Mouse (Mus musculus): ENCODE data around the gene Olfr15. TPM values are rescaled to one million over a fixed set of nuclear protein-coding genes. Genes with fewer than 3 reads are reported as not detected.

Olfr15 gene
- polyA plus RNA-seq, 1 experiment, result not detected

- H3K36me3 ChIP-seq (ENCODE audit: control insufficient read depth, insufficient read depth), result no peaks in the 10 kb centered on the region
- no peaks in the 10 kb centered on the region for H3K27me3 ChIP-seq (ENCODE audit: control insufficient read depth, insufficient read depth, insufficient read length)
- no peak for TF ChIP-seq CEBPB (IDR thresholded peaks at IDR 0.05; ENCODE audit: insufficient read depth, poor library complexity, severe bottlenecking)
- no peak for TF ChIP-seq MAX (IDR thresholded peaks at IDR 0.05; ENCODE audit: low read depth)
- TF ChIP-seq SRF (IDR thresholded peaks at IDR 0.05; ENCODE audit: control insufficient read depth, insufficient read length, low read depth), result no peak
- TF ChIP-seq MYOG (IDR thresholded peaks at IDR 0.05; ENCODE audit: control insufficient read depth in 1 of 3, insufficient read depth in 1 of 3, insufficient read length in 2 of 3, low read depth in 2 of 3), result no peak
- TF ChIP-seq REST (IDR thresholded peaks at IDR 0.05; ENCODE audit: insufficient read depth, insufficient read length), result no peak
- TF ChIP-seq TCF12 (IDR thresholded peaks at IDR 0.05; ENCODE audit: insufficient read depth, poor library complexity, severe bottlenecking), result no peak
- no peak for TF ChIP-seq TCF3 (IDR thresholded peaks at IDR 0.05; ENCODE audit: insufficient read length, low read depth)
- no peak for TF ChIP-seq MYOD1 (IDR thresholded peaks at IDR 0.05; ENCODE audit: control insufficient read depth in 1 of 3, insufficient read length in 2 of 3, low read depth in 2 of 3)
- no peak for TF ChIP-seq E2F4 (IDR thresholded peaks at IDR 0.05; ENCODE audit: insufficient read depth)
- no peak overlapping the region for H3ac ChIP-seq (ENCODE audit: control insufficient read depth, insufficient read length)
- peak overlapping the region; percentile 5 for H3K4me2 ChIP-seq (ENCODE audit: low read depth)
- no peak overlapping the region for H3K4me3 ChIP-seq
- no peaks in the 10 kb centered on the region for H3K79me2 ChIP-seq (ENCODE audit: control insufficient read depth, insufficient read depth)
These were observed 10.5 kb upstream of the Olfr15 start for GRCm38 (mm10) chr16:3820202-3820601.

GRCm38 (mm10) chr16:3828021-3828420 lies 2.7 kb upstream of the Olfr15 start:
- no peak overlapping the region for H3ac ChIP-seq (ENCODE audit: control insufficient read depth, insufficient read length)
- H3K36me3 ChIP-seq (ENCODE audit: control insufficient read depth, insufficient read depth), result no peaks in the 10 kb centered on the region
- TF ChIP-seq MYOD1 (IDR thresholded peaks at IDR 0.05; ENCODE audit: control insufficient read depth in 1 of 3, insufficient read length in 2 of 3, low read depth in 2 of 3) (no peak), POLR2A (IDR thresholded peaks at IDR 0.05; ENCODE audit: insufficient read length, low read depth) (no peak), POLR2AphosphoS2 (IDR thresholded peaks at IDR 0.05; ENCODE audit: insufficient read length, low read depth) (no peak), E2F4 (IDR thresholded peaks at IDR 0.05; ENCODE audit: insufficient read depth) (no peak), SRF (IDR thresholded peaks at IDR 0.05; ENCODE audit: control insufficient read depth, insufficient read length, low read depth) (no peak), TCF12 (IDR thresholded peaks at IDR 0.05; ENCODE audit: insufficient read depth, poor library complexity, severe bottlenecking) (no peak), USF1 (IDR thresholded peaks at IDR 0.05; ENCODE audit: low read depth) (no peak), CEBPB (IDR thresholded peaks at IDR 0.05; ENCODE audit: insufficient read depth, poor library complexity, severe bottlenecking) (no peak), TCF3 (IDR thresholded peaks at IDR 0.05; ENCODE audit: insufficient read length, low read depth) (no peak), MYOG (IDR thresholded peaks at IDR 0.05; ENCODE audit: control insufficient read depth in 1 of 3, insufficient read depth in 1 of 3, insufficient read length in 2 of 3, low read depth in 2 of 3) (no peak), REST (IDR thresholded peaks at IDR 0.05; ENCODE audit: insufficient read depth, insufficient read length) (no peak), MAX (IDR thresholded peaks at IDR 0.05; ENCODE audit: low read depth) (no peak)
- H3K4me2 ChIP-seq (ENCODE audit: low read depth), result no peak overlapping the region
- no peaks in the 10 kb centered on the region for H3K79me2 ChIP-seq (ENCODE audit: control insufficient read depth, insufficient read depth)
- no peak overlapping the region for H3K4me3 ChIP-seq
- no peaks in the 10 kb centered on the region for H3K27me3 ChIP-seq (ENCODE audit: control insufficient read depth, insufficient read depth, insufficient read length)

DNA sequence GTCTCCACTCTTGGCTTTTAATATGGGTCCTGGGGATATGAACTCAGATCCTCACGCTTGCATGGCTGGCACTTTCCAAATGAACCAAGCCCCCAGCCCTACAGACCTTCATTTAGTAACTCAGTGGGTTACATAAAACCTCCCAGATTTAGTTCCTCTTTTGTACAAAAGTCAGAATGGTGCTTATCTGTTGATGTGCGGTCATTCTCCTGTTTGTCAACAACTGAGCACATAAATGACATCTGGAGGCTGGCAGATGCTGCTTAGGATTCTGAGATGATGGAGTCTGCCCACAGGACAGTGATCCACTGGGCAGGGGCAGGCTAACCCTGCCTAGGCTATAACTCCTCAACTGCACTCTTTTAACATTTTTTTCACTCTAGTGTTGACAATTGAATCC lies 951 bp upstream of the Olfr15 start:
- H3K4me2 ChIP-seq (ENCODE audit: low read depth), result no peak overlapping the region
- H3ac ChIP-seq (ENCODE audit: control insufficient read depth, insufficient read length), result no peak overlapping the region
- H3K4me3 ChIP-seq, result no peak overlapping the region
- no peaks in the 10 kb centered on the region for H3K27me3 ChIP-seq (ENCODE audit: control insufficient read depth, insufficient read depth, insufficient read length)
- H3K36me3 ChIP-seq (ENCODE audit: control insufficient read depth, insufficient read depth), result no peaks in the 10 kb centered on the region
- TF ChIP-seq TCF3 (IDR thresholded peaks at IDR 0.05; ENCODE audit: insufficient read length, low read depth) (no peak), REST (IDR thresholded peaks at IDR 0.05; ENCODE audit: insufficient read depth, insufficient read length) (no peak), POLR2A (IDR thresholded peaks at IDR 0.05; ENCODE audit: insufficient read length, low read depth) (no peak), USF1 (IDR thresholded peaks at IDR 0.05; ENCODE audit: low read depth) (no peak), CEBPB (IDR thresholded peaks at IDR 0.05; ENCODE audit: insufficient read depth, poor library complexity, severe bottlenecking) (no peak), MAX (IDR thresholded peaks at IDR 0.05; ENCODE audit: low read depth) (no peak), SRF (IDR thresholded peaks at IDR 0.05; ENCODE audit: control insufficient read depth, insufficient read length, low read depth) (no peak), MYOD1 (IDR thresholded peaks at IDR 0.05; ENCODE audit: control insufficient read depth in 1 of 3, insufficient read length in 2 of 3, low read depth in 2 of 3) (no peak), E2F4 (IDR thresholded peaks at IDR 0.05; ENCODE audit: insufficient read depth) (no peak), TCF12 (IDR thresholded peaks at IDR 0.05; ENCODE audit: insufficient read depth, poor library complexity, severe bottlenecking) (no peak), MYOG (IDR thresholded peaks at IDR 0.05; ENCODE audit: control insufficient read depth in 1 of 3, insufficient read depth in 1 of 3, insufficient read length in 2 of 3, low read depth in 2 of 3) (no peak), POLR2AphosphoS2 (IDR thresholded peaks at IDR 0.05; ENCODE audit: insufficient read length, low read depth) (no peak)
- H3K79me2 ChIP-seq (ENCODE audit: control insufficient read depth, insufficient read depth), result no peaks in the 10 kb centered on the region

DNA sequence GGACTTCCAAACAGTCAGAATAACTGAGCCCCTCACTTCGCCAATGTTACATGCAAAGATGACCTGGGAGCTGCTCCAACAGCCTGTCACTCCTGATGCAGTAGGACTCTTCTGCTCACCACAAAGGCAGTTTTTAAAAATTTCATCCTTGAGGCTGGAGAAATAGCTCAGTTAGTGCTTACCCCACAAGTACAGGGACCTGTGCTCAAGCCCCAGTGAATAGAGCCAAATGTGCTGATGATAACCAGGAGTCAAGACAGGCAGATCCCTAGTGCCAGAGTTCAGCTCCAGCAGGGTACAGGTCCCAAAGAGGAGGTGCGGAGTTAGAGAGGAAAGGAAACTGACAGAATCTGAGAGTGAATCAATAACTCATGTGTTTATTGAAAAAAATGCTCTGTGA lies 4.8 kb downstream of the Olfr15 start:
- no peak overlapping the region for H3ac ChIP-seq (ENCODE audit: control insufficient read depth, insufficient read length)
- no peaks in the 10 kb centered on the region for H3K79me2 ChIP-seq (ENCODE audit: control insufficient read depth, insufficient read depth)
- TF ChIP-seq USF1 (IDR thresholded peaks at IDR 0.05; ENCODE audit: low read depth), result no peak
- TF ChIP-seq POLR2AphosphoS2 (IDR thresholded peaks at IDR 0.05; ENCODE audit: insufficient read length, low read depth), result no peak
- no peak for TF ChIP-seq MYOG (IDR thresholded peaks at IDR 0.05; ENCODE audit: control insufficient read depth in 1 of 3, insufficient read depth in 1 of 3, insufficient read length in 2 of 3, low read depth in 2 of 3)
- TF ChIP-seq REST (IDR thresholded peaks at IDR 0.05; ENCODE audit: insufficient read depth, insufficient read length), result no peak
- no peak for TF ChIP-seq MAX (IDR thresholded peaks at IDR 0.05; ENCODE audit: low read depth)
- TF ChIP-seq MYOD1 (IDR thresholded peaks at IDR 0.05; ENCODE audit: control insufficient read depth in 1 of 3, insufficient read length in 2 of 3, low read depth in 2 of 3), result no peak
- TF ChIP-seq POLR2A (IDR thresholded peaks at IDR 0.05; ENCODE audit: insufficient read length, low read depth), result no peak
- TF ChIP-seq CEBPB (IDR thresholded peaks at IDR 0.05; ENCODE audit: insufficient read depth, poor library complexity, severe bottlenecking), result no peak
- no peak for TF ChIP-seq TCF3 (IDR thresholded peaks at IDR 0.05; ENCODE audit: insufficient read length, low read depth)
- TF ChIP-seq E2F4 (IDR thresholded peaks at IDR 0.05; ENCODE audit: insufficient read depth), result no peak
- TF ChIP-seq TCF12 (IDR thresholded peaks at IDR 0.05; ENCODE audit: insufficient read depth, poor library complexity, severe bottlenecking), result no peak
- no peak for TF ChIP-seq SRF (IDR thresholded peaks at IDR 0.05; ENCODE audit: control insufficient read depth, insufficient read length, low read depth)
- H3K4me2 ChIP-seq (ENCODE audit: low read depth), result no peak overlapping the region
- no peaks in the 10 kb centered on the region for H3K36me3 ChIP-seq (ENCODE audit: control insufficient read depth, insufficient read depth)
- no peaks in the 10 kb centered on the region for H3K27me3 ChIP-seq (ENCODE audit: control insufficient read depth, insufficient read depth, insufficient read length)
- H3K4me3 ChIP-seq, result no peak overlapping the region

All from myocyte (in vitro differentiated cells).